Mouse (Mus musculus) spleen, adult 2 months (tissue): ENCODE data around the gene Coa3.

Experiments
- CTCF ChIP-seq: fragments of 200-500 bp; IDR thresholded peaks from 2 replicates; pipeline ENCODE4 v1.5.1; 2011; ENCODE audit warnings: mild to moderate bottlenecking, inconsistent platforms; ENCODE audit not compliant: insufficient read depth, insufficient read length, insufficient replicate concordance; ENCODE audit errors: extremely low read depth
- POLR2A ChIP-seq: fragments of 200-500 bp; IDR thresholded peaks from 2 replicates; pipeline ENCODE4 v1.6.1; 2011; ENCODE audit warnings: low read depth, low read length, inconsistent platforms

- no peak for TF ChIP-seq POLR2A
- no peak for TF ChIP-seq CTCF
These were observed 3.6 kb downstream of the Coa3 start for GRCm38 (mm10) chr11:101275309-101275708.
